Mouse (Mus musculus): ENCODE results near the gene Fbxw8. TPM values are rescaled to one million over a fixed set of nuclear protein-coding genes. Genes with fewer than 3 reads are reported as not detected.

The Fbxw8 gene
- polyA plus RNA-seq, 1 experiment, result 37.1 TPM

GRCm38 (mm10) chr5:118026343-118026742 is 128.9 kb downstream of the Fbxw8 start:
- H3K9me3 ChIP-seq (replicated peaks; ENCODE audit: control insufficient read depth, insufficient read depth, low read length, poor library complexity, severe bottlenecking), result no peaks in the 10 kb centered on the region
- TF ChIP-seq EP300 (IDR thresholded peaks at IDR 0.05; ENCODE audit: insufficient read depth, low read depth, low read length), result no peak
- no peak for TF ChIP-seq POLR2A (IDR thresholded peaks at IDR 0.05; ENCODE audit: insufficient read depth, low read length)
- H3K27ac ChIP-seq (ENCODE audit: insufficient read depth, low read length), result no peak overlapping the region
- no peak overlapping the region for H3K4me3 ChIP-seq (ENCODE audit: low read depth, low read length)
- peaks cover 19% of the 10 kb centered on the region for H3K27me3 ChIP-seq (ENCODE audit: control insufficient read depth, insufficient read depth, low read length, poor library complexity, severe bottlenecking)
- H3K36me3 ChIP-seq (ENCODE audit: control insufficient read depth, insufficient read depth, low read length, poor library complexity, severe bottlenecking), result no peaks in the 10 kb centered on the region
- H3K9ac ChIP-seq (ENCODE audit: low read depth, poor library complexity, severe bottlenecking), result no peak overlapping the region
- no peaks in the 10 kb centered on the region for H3K4me1 ChIP-seq (ENCODE audit: control insufficient read depth, insufficient read depth, low read length)

DNA sequence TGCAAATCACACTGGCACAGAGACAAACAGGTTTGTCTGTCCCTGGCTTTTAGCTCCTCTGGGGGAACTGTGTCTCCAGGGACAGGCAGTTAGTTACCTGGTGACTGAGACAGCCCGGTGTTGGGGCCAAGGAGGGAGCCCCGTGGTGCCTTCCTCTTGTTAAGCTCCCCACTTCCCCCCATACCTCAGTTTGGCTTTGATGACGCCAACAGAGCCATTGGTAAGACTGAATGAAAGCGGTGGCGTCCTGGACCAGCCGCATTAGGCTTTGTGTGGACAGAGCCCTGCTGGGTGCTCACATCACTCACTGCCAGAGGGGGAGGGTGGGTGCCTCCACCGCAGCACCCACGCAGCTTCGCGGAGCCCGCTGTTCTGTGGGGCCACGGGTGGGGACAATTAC is 129.4 kb downstream of the Fbxw8 start:
- Histone ChIP-seq H3K9ac (ENCODE audit: low read depth, poor library complexity, severe bottlenecking) (no peak overlapping the region), H3K27ac (ENCODE audit: insufficient read depth, low read length) (no peak overlapping the region), H3K36me3 (ENCODE audit: control insufficient read depth, insufficient read depth, low read length, poor library complexity, severe bottlenecking) (no peaks in the 10 kb centered on the region), H3K27me3 (ENCODE audit: control insufficient read depth, insufficient read depth, low read length, poor library complexity, severe bottlenecking) (peaks cover 19% of the 10 kb centered on the region), H3K4me3 (ENCODE audit: low read depth, low read length) (no peak overlapping the region), H3K9me3 (replicated peaks; ENCODE audit: control insufficient read depth, insufficient read depth, low read length, poor library complexity, severe bottlenecking) (no peaks in the 10 kb centered on the region), H3K4me1 (ENCODE audit: control insufficient read depth, insufficient read depth, low read length) (no peaks in the 10 kb centered on the region)
- TF ChIP-seq POLR2A (IDR thresholded peaks at IDR 0.05; ENCODE audit: insufficient read depth, low read length) (no peak), CTCF (IDR thresholded peaks at IDR 0.05; ENCODE audit: low read depth, low read length) (no peak), EP300 (IDR thresholded peaks at IDR 0.05; ENCODE audit: insufficient read depth, low read depth, low read length) (no peak)

GRCm38 (mm10) chr5:118023053-118023452 is 132.2 kb downstream of the Fbxw8 start:
- H3K9ac ChIP-seq (ENCODE audit: low read depth, poor library complexity, severe bottlenecking), result no peak overlapping the region
- no peak overlapping the region for H3K4me3 ChIP-seq (ENCODE audit: low read depth, low read length)
- TF ChIP-seq EP300 (IDR thresholded peaks at IDR 0.05; ENCODE audit: insufficient read depth, low read depth, low read length), result no peak
- TF ChIP-seq CTCF (IDR thresholded peaks at IDR 0.05; ENCODE audit: low read depth, low read length), result no peak
- no peak for TF ChIP-seq POLR2A (IDR thresholded peaks at IDR 0.05; ENCODE audit: insufficient read depth, low read length)
- no peaks in the 10 kb centered on the region for H3K4me1 ChIP-seq (ENCODE audit: control insufficient read depth, insufficient read depth, low read length)
- H3K9me3 ChIP-seq (replicated peaks; ENCODE audit: control insufficient read depth, insufficient read depth, low read length, poor library complexity, severe bottlenecking), result no peaks in the 10 kb centered on the region
- H3K36me3 ChIP-seq (ENCODE audit: control insufficient read depth, insufficient read depth, low read length, poor library complexity, severe bottlenecking), result no peaks in the 10 kb centered on the region
- H3K27ac ChIP-seq (ENCODE audit: insufficient read depth, low read length), result no peak overlapping the region
- peaks cover 12% of the 10 kb centered on the region for H3K27me3 ChIP-seq (ENCODE audit: control insufficient read depth, insufficient read depth, low read length, poor library complexity, severe bottlenecking)

- no peaks in the 10 kb centered on the region for H3K4me1 ChIP-seq (ENCODE audit: control insufficient read depth, insufficient read depth, low read length)
- H3K9me3 ChIP-seq (replicated peaks; ENCODE audit: control insufficient read depth, insufficient read depth, low read length, poor library complexity, severe bottlenecking), result no peaks in the 10 kb centered on the region
- H3K36me3 ChIP-seq (ENCODE audit: control insufficient read depth, insufficient read depth, low read length, poor library complexity, severe bottlenecking), result no peaks in the 10 kb centered on the region
- no peak overlapping the region for H3K27ac ChIP-seq (ENCODE audit: insufficient read depth, low read length)
- H3K9ac ChIP-seq (ENCODE audit: low read depth, poor library complexity, severe bottlenecking), result no peak overlapping the region
- no peak overlapping the region for H3K4me3 ChIP-seq (ENCODE audit: low read depth, low read length)
- TF ChIP-seq CTCF (IDR thresholded peaks at IDR 0.05; ENCODE audit: low read depth, low read length) (no peak), POLR2A (IDR thresholded peaks at IDR 0.05; ENCODE audit: insufficient read depth, low read length) (no peak), EP300 (IDR thresholded peaks at IDR 0.05; ENCODE audit: insufficient read depth, low read depth, low read length) (no peak)
- no peaks in the 10 kb centered on the region for H3K27me3 ChIP-seq (ENCODE audit: control insufficient read depth, insufficient read depth, low read length, poor library complexity, severe bottlenecking)
These were observed 135.4 kb downstream of the Fbxw8 start for GRCm38 (mm10) chr5:118019905-118020304.

- TF ChIP-seq POLR2A (IDR thresholded peaks at IDR 0.05; ENCODE audit: insufficient read depth, low read length) (no peak), EP300 (IDR thresholded peaks at IDR 0.05; ENCODE audit: insufficient read depth, low read depth, low read length) (no peak), CTCF (IDR thresholded peaks at IDR 0.05; ENCODE audit: low read depth, low read length) (no peak)
- no peaks in the 10 kb centered on the region for H3K36me3 ChIP-seq (ENCODE audit: control insufficient read depth, insufficient read depth, low read length, poor library complexity, severe bottlenecking)
- H3K27me3 ChIP-seq (ENCODE audit: control insufficient read depth, insufficient read depth, low read length, poor library complexity, severe bottlenecking), result no peaks in the 10 kb centered on the region
- H3K4me3 ChIP-seq (ENCODE audit: low read depth, low read length), result no peak overlapping the region
- no peak overlapping the region for H3K27ac ChIP-seq (ENCODE audit: insufficient read depth, low read length)
- no peak overlapping the region for H3K9ac ChIP-seq (ENCODE audit: low read depth, poor library complexity, severe bottlenecking)
- H3K4me1 ChIP-seq (ENCODE audit: control insufficient read depth, insufficient read depth, low read length), result peaks cover 2% of the 10 kb centered on the region
- no peaks in the 10 kb centered on the region for H3K9me3 ChIP-seq (replicated peaks; ENCODE audit: control insufficient read depth, insufficient read depth, low read length, poor library complexity, severe bottlenecking)
These were observed 137.7 kb downstream of the Fbxw8 start for GRCm38 (mm10) chr5:118017527-118017926.

- Histone ChIP-seq H3K9ac (ENCODE audit: low read depth, poor library complexity, severe bottlenecking) (no peak overlapping the region), H3K36me3 (ENCODE audit: control insufficient read depth, insufficient read depth, low read length, poor library complexity, severe bottlenecking) (no peaks in the 10 kb centered on the region), H3K4me1 (ENCODE audit: control insufficient read depth, insufficient read depth, low read length) (peaks cover 2% of the 10 kb centered on the region), H3K27ac (ENCODE audit: insufficient read depth, low read length) (no peak overlapping the region), H3K9me3 (replicated peaks; ENCODE audit: control insufficient read depth, insufficient read depth, low read length, poor library complexity, severe bottlenecking) (no peaks in the 10 kb centered on the region), H3K27me3 (ENCODE audit: control insufficient read depth, insufficient read depth, low read length, poor library complexity, severe bottlenecking) (no peaks in the 10 kb centered on the region), H3K4me3 (ENCODE audit: low read depth, low read length) (no peak overlapping the region)
- TF ChIP-seq EP300 (IDR thresholded peaks at IDR 0.05; ENCODE audit: insufficient read depth, low read depth, low read length), result no peak
- TF ChIP-seq CTCF (IDR thresholded peaks at IDR 0.05; ENCODE audit: low read depth, low read length), result no peak
- no peak for TF ChIP-seq POLR2A (IDR thresholded peaks at IDR 0.05; ENCODE audit: insufficient read depth, low read length)
These were observed 139.6 kb downstream of the Fbxw8 start for GRCm38 (mm10) chr5:118015669-118016068.
